Mouse (Mus musculus) hindbrain, embryonic 13.5 days (tissue): ENCODE data around the gene Gm43951. TPM values are rescaled to one million over a fixed set of nuclear protein-coding genes. Genes with fewer than 3 reads are reported as not detected.
A peak's percentile ranks its signal among the peaks of the same experiment; 100 is the strongest.

ENCODE experiments used
- ATAC-seq: fragments of 200-750 bp; cut with Nextera tagmentation; 2 replicates; pipeline ENCODE4 v1.8.0; 2017; ENCODE audit warnings: moderate TSS enrichment; ENCODE audit not compliant: low FRiP score
- H3K27ac ChIP-seq: fragments of 300-500 bp; sonication (generic); 2 replicates; pipeline ENCODE4 v1.5.1; 2015; ENCODE audit warnings: inconsistent platforms, mild to moderate bottlenecking, moderate library complexity
- H3K27me3 ChIP-seq: fragments of 300-500 bp; sonication (generic); 2 replicates; pipeline ENCODE4 v1.6.1; 2015; ENCODE audit warnings: mild to moderate bottlenecking, inconsistent platforms
- H3K36me3 ChIP-seq: fragments of 300-500 bp; sonication (generic); 2 replicates; pipeline ENCODE4 v1.6.1; 2015; ENCODE audit warnings: mild to moderate bottlenecking, inconsistent platforms
- H3K4me1 ChIP-seq: fragments of 300-500 bp; sonication (generic); replicated peaks from 2 replicates; pipeline ENCODE4 v1.6.1; 2015; ENCODE audit warnings: inconsistent platforms
- H3K4me2 ChIP-seq: fragments of 300-500 bp; sonication (generic); 2 replicates; pipeline ENCODE4 v1.6.1; 2015; ENCODE audit warnings: inconsistent platforms, mild to moderate bottlenecking, moderate library complexity
- H3K4me3 ChIP-seq: fragments of 300-500 bp; sonication (generic); 2 replicates; pipeline ENCODE4 v1.5.1; 2015; ENCODE audit warnings: mild to moderate bottlenecking, inconsistent platforms
- H3K9ac ChIP-seq: fragments of 300-500 bp; sonication (generic); 2 replicates; pipeline ENCODE4 v1.6.1; 2015; ENCODE audit warnings: mild to moderate bottlenecking, inconsistent platforms
- H3K9me3 ChIP-seq: fragments of 300-500 bp; sonication (generic); 2 replicates; pipeline ENCODE4 v1.6.1; 2016; ENCODE audit warnings: inconsistent platforms
- WGBS: fragments of 180-500 bp; shearing (Covaris S2); methylation state at CpG from one replicate; pipeline ENCODE4 v1.1.7; 2015; 5-methylcytosine and 5-hydroxymethylcytosine counted together
- polyA plus RNA-seq: library from polyadenylated mRNA; unstranded; fragments of >200 nt; fragmentation: Nextera tagmentation; extraction: Ambion mirVana; gene quantifications from 2 replicates; pipeline ENCODE4 v1.2.1, GENCODE M21; 2015

Gm43951 gene
- polyA plus RNA-seq, 1 experiment from 2014 or later: 1.3 TPM

DNA sequence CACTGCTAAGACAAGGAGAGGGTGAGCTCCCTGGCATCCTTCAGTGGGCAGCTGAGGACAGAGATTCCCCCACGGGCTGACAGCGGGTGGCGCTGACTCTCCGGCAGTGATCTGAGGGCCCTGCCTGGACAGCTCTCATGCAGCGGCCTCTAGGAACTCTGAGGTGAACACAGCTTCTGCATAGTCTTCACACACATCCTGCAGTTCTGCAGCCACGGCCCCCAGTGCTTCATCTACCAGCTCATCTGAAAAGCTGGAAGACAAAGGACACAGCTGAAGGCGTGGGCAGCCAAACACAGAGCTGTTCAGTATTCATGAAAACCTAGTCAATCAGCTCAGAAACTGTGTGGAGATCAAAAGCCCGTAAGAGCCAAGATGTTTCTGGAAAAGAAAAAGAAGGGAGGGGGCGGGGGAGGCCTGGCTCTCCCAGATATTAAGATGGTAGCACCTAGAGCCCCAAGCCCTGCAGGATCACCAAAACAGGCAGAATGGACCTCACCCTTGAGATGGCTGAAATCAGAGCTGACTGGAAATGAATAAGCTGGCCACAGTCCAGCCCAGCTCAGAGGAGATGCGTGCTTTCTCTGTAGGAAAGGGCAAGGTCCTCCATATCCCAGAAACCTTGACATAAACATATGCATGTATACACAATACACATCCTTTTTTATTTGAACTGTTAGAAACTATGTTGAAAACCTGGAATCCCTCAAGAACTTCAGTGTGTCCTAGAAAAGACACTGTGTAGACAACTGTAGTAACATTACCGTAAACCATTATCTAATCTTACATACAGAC is 51.3 kb downstream of the Gm43951 start:
- no peak overlapping the region for H3K4me2 ChIP-seq
- peaks cover 68% of the 10 kb centered on the region for H3K36me3 ChIP-seq
- peak overlapping the region; percentile 71 for H3K27ac ChIP-seq
- 0 out of 2 replicates have a peak overlapping the region, but pooled peaks have one; percentile 39 for H3K9ac ChIP-seq
- no peak for ATAC-seq
- H3K9me3 ChIP-seq: no peaks in the 10 kb centered on the region
- H3K27me3 ChIP-seq: no peaks in the 10 kb centered on the region
- H3K4me3 ChIP-seq: no peak overlapping the region
- H3K4me1 ChIP-seq: peaks cover 11% of the 10 kb centered on the region
- 55% methylated on average over 11 of the region's 11 CpGs for WGBS

Other genes with a start within 250 kb of the Gm43951 start
- gene Aipl1, start 169.3 kb downstream of the Gm43951 start, polyA plus RNA-seq: 0.31 and 0.39 TPM in 2 replicates
- gene Pimreg, start 164.8 kb downstream of the Gm43951 start, polyA plus RNA-seq: 43.2 and 43.6 TPM in 2 replicates
- gene Pitpnm3, start 71.1 kb downstream of the Gm43951 start, polyA plus RNA-seq: 1.9 and 2.0 TPM in 2 replicates
- gene 4933427D14Rik, start 619 bp upstream of the Gm43951 start, polyA plus RNA-seq: 26.3 and 28.4 TPM in 2 replicates
- 160 and 166 TPM in 2 replicates for gene Txndc17, start 707 bp upstream of the Gm43951 start, polyA plus RNA-seq
- 62.5 and 67.2 TPM in 2 replicates for gene Med31, start 8.8 kb upstream of the Gm43951 start, polyA plus RNA-seq
- gene Slc13a5, start 60.4 kb upstream of the Gm43951 start, polyA plus RNA-seq: 1.4 and 1.5 TPM in 2 replicates
- 1.8 and 2.0 TPM in 2 replicates for gene Xaf1, start 94.8 kb upstream of the Gm43951 start, polyA plus RNA-seq
- not detected in 2 replicates for gene Fbxo39, start 107.6 kb upstream of the Gm43951 start, polyA plus RNA-seq
- 7.5 and 9.3 TPM in 2 replicates for gene Tekt1, start 155.6 kb upstream of the Gm43951 start, polyA plus RNA-seq
- 6.2 and 6.4 TPM in 2 replicates for gene Smtnl2, start 204.9 kb upstream of the Gm43951 start, polyA plus RNA-seq
- gene Ggt6, start 228.7 kb upstream of the Gm43951 start, polyA plus RNA-seq: not detected in 2 replicates
- gene Mybbp1a, start 234.5 kb upstream of the Gm43951 start, polyA plus RNA-seq: 74.5 and 79.9 TPM in 2 replicates